Comparison of ENCODE assay signal across 24 mouse cellular contexts in the genomic region with DNA sequence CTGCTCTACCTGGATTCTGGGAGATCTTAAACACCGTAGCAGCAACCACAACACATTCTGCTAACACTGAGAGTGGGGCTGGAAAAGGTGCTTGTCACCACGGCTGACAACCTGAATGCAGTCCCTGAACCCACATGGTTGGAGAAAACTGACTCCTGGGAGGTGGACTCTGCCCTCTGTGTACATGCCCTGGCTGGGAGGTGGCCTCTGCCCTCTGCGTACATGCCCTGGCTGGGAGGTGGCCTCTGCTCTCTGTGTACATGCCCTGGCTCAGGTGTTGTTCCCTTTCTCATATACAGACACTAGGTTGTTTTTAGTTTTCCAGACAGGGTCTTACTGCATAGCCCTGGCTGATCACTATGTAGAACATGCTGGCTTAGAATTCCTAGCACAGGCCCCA. TPM values are rescaled to one million over a fixed set of nuclear protein-coding genes. Genes with fewer than 3 reads are reported as not detected.
A peak's percentile ranks its signal among the peaks of the same experiment; 100 is the strongest.
DNase-seq lines count a peak whose midpoint lies in the region; ATAC-seq and TF ChIP-seq lines count a peak whose summit lies in the region.
"Had no signal": no experiment of that assay in that cellular context is flagged by ENCODE, and none has a peak within 500 bp of the region (broad histone marks: within the 10 kb centered on the region; RNA-seq: fewer than 3 reads in every experiment).

No protein-coding gene starts in this region.

- H3K27ac ChIP-seq in liver, embryonic 11.5 days (ENCODE audit: low read depth, low read length): no peak overlapping the region
- H3K27ac ChIP-seq in liver, postnatal 0 days (ENCODE audit: low read depth): no peak overlapping the region
- H3K27ac ChIP-seq in thymus, adult 2 months (ENCODE audit: control insufficient read depth, insufficient read depth, low read length): no peak overlapping the region
- H3K27ac ChIP-seq: heart, embryonic 10.5 days; left cerebral cortex, adult 2 months; midbrain, embryonic 10.5 days had no signal

- no peaks in the 10 kb centered on the region for H3K36me3 ChIP-seq in liver, embryonic 11.5 days (ENCODE audit: control insufficient read depth, insufficient read depth, low read length)
- H3K36me3 ChIP-seq in liver, postnatal 0 days (replicated peaks; ENCODE audit: insufficient read depth, low read length): no peaks in the 10 kb centered on the region
- no peaks in the 10 kb centered on the region for H3K36me3 ChIP-seq in thymus, adult 2 months (ENCODE audit: control insufficient read depth, insufficient read depth, low read length)
- H3K36me3 ChIP-seq: G1E; heart, embryonic 10.5 days; midbrain, embryonic 10.5 days had no signal

- TF ChIP-seq EP300 in liver, postnatal 0 days (IDR thresholded peaks at IDR 0.05; ENCODE audit: low read depth): no peak

- no peaks in the 10 kb centered on the region for H3K27me3 ChIP-seq in liver, embryonic 11.5 days (replicated peaks; ENCODE audit: control insufficient read depth, insufficient read depth, low read length)
- H3K27me3 ChIP-seq in liver, postnatal 0 days (ENCODE audit: insufficient read depth, low read length): no peaks in the 10 kb centered on the region
- no peaks in the 10 kb centered on the region for H3K27me3 ChIP-seq in thymus, adult 2 months (ENCODE audit: control insufficient read depth, insufficient read depth, low read length)
- H3K27me3 ChIP-seq: CH12.LX had no signal

- no peaks in the 10 kb centered on the region for H3K9me3 ChIP-seq in liver, embryonic 11.5 days (ENCODE audit: control insufficient read depth, low read length)
- H3K9me3 ChIP-seq in liver, postnatal 0 days (ENCODE audit: low read length): no peaks in the 10 kb centered on the region
- H3K9me3 ChIP-seq: G1E; heart, embryonic 10.5 days; midbrain, embryonic 10.5 days had no signal

- 0 out of 2 replicates have a peak, but pooled peaks cover 3% of the 10 kb centered on the region for H3K4me1 ChIP-seq in liver, embryonic 11.5 days (replicated peaks; ENCODE audit: control insufficient read depth, insufficient read depth, low read length)
- H3K4me1 ChIP-seq in liver, postnatal 0 days (ENCODE audit: insufficient read depth): peaks cover 3% of the 10 kb centered on the region; the same call in 1 of the 2 replicates
- no peaks in the 10 kb centered on the region for H3K4me1 ChIP-seq in thymus, adult 2 months (replicated peaks; ENCODE audit: control insufficient read depth, insufficient read depth, low read length)

- DNase-seq in kidney, postnatal 36 days: peak; percentile 29 to 44
- no peak for DNase-seq in kidney, postnatal 14 days
- DNase-seq in liver, embryonic 11.5 days (ENCODE audit: low spot score): no peak
- peak; percentile 63 for DNase-seq in liver, postnatal 0 days
- no peak for DNase-seq in thymus, adult 2 months
- DNase-seq in frontal cortex, postnatal 36 days (ENCODE audit: low spot score in 2 of 2): no peak
- DNase-seq: B cell, adult 2 months; cerebellum, adult 11 months; cerebellum, adult 9-11 months; forebrain, postnatal 0 days; heart, postnatal 4 days; left cerebral cortex, postnatal 4 days; lung, adult 18-20 months; lung, postnatal 10 days; right cerebral cortex, adult 18-20 months; thymus, postnatal 14 days had no signal

- no peak overlapping the region for H3K4me2 ChIP-seq in liver, embryonic 11.5 days
- no peak overlapping the region for H3K4me2 ChIP-seq in liver, postnatal 0 days (ENCODE audit: low read depth, low read length)

- TF ChIP-seq POLR2A in thymus, adult 2 months (IDR thresholded peaks at IDR 0.05; ENCODE audit: control insufficient read depth, extremely low read depth, insufficient read depth, low read length, poor library complexity): no peak

- TF ChIP-seq CTCF in liver, postnatal 0 days (IDR thresholded peaks at IDR 0.05; ENCODE audit: low read depth): no peak
- TF ChIP-seq CTCF in thymus, adult 2 months (IDR thresholded peaks at IDR 0.05; ENCODE audit: borderline replicate concordance, control insufficient read depth, extremely low read depth, insufficient read depth, low read length, poor library complexity): no peak

- H3K9ac ChIP-seq in liver, embryonic 11.5 days (ENCODE audit: low read depth, low read length): no peak overlapping the region
- H3K9ac ChIP-seq in liver, postnatal 0 days (replicated peaks): no peak overlapping the region
- H3K9ac ChIP-seq: forebrain, postnatal 0 days had no signal

- 68% methylated on average over 3 of the region's 3 CpGs for WGBS in liver, embryonic 11.5 days
- 66% methylated on average over 3 of the region's 3 CpGs for WGBS in liver, postnatal 0 days (ENCODE audit: insufficient replicate concordance)
- WGBS in thymus, adult 2 months: 97% methylated on average over 3 of the region's 3 CpGs

- no peak overlapping the region for H3K4me3 ChIP-seq in liver, embryonic 11.5 days (ENCODE audit: low read depth, low read length)
- no peak overlapping the region for H3K4me3 ChIP-seq in liver, postnatal 0 days (ENCODE audit: low read depth, low read length)
- no peak overlapping the region for H3K4me3 ChIP-seq in thymus, adult 2 months (ENCODE audit: control insufficient read depth, insufficient read depth, low read length)
- H3K4me3 ChIP-seq: heart, embryonic 10.5 days; left cerebral cortex, adult 2 months; midbrain, embryonic 10.5 days had no signal

- peak; percentile 70 for ATAC-seq in liver, embryonic 11.5 days (replicated peaks; ENCODE audit: low FRiP score)
- peak; percentile 89 for ATAC-seq in liver, postnatal 0 days
- no peak for ATAC-seq in frontal cortex, adult (ENCODE audit: low TSS enrichment)
- ATAC-seq: forebrain, postnatal 0 days; hindbrain, embryonic 16.5 days; Patski had no signal

RNA-seq across cellular contexts. Expression of a gene that starts 35.3 kb away (rescaled TPM):
- 1.4 and 1.7 TPM in 2 replicates for polyA plus RNA-seq in liver, embryonic 11.5 days (2014; fragmentation: Nextera tagmentation; extraction: Ambion mirVana)
- polyA plus RNA-seq in liver, postnatal 0 days (2015; fragmentation: Nextera tagmentation; extraction: Ambion mirVana): 0.40 and 0.73 TPM in 2 replicates
- polyA plus RNA-seq in thymus, adult 2 months (2012; rRNA removed): 2.7 and 3.9 TPM in 2 replicates
- polyA plus RNA-seq: G1E, Patski had no signal

Comparison
In these comparisons a context has a peak if more than half of its experiments do, and no peak if none do; other contexts are left out.
1. DNase-seq: peak in kidney, postnatal 36 days (2 of 2) and liver, postnatal 0 days (single experiment); none in kidney, postnatal 14 days (single experiment), liver, embryonic 11.5 days (single experiment), thymus, adult 2 months (single experiment) and frontal cortex, postnatal 36 days (0 of 2).